Mouse (Mus musculus) forebrain, embryonic 11.5 days (tissue): ENCODE data around the gene Tenm4. TPM values are rescaled to one million over a fixed set of nuclear protein-coding genes. Genes with fewer than 3 reads are reported as not detected.
A peak's percentile ranks its signal among the peaks of the same experiment; 100 is the strongest.

Source experiments
- ATAC-seq: fragments of 200-750 bp; cut with Nextera tagmentation; replicated peaks from 2 replicates; pipeline ENCODE4 v1.8.0; 2017; ENCODE audit warnings: moderate TSS enrichment; ENCODE audit not compliant: low FRiP score
- DNase-seq: peaks from one replicate; pipeline ENCODE4 v3.0.0-alpha.2; 2017; ENCODE audit warnings: low spot score
- H3K27ac ChIP-seq: fragments of 300-500 bp; sonication (generic); 2 replicates; pipeline ENCODE4 v1.5.1; 2014; ENCODE audit warnings: low read depth, low read length
- H3K27me3 ChIP-seq: fragments of 300-500 bp; sonication (generic); 2 replicates; pipeline ENCODE4 v1.6.1; 2014; ENCODE audit warnings: mild to moderate bottlenecking, low read length, mixed read lengths; ENCODE audit not compliant: control insufficient read depth, insufficient read depth
- H3K36me3 ChIP-seq: fragments of 300-500 bp; sonication (generic); 2 replicates; pipeline ENCODE4 v1.6.1; 2014; ENCODE audit warnings: mild to moderate bottlenecking, low read length, moderate library complexity, mixed read lengths; ENCODE audit not compliant: control insufficient read depth, insufficient read depth
- H3K4me1 ChIP-seq: fragments of 300-500 bp; sonication (generic); replicated peaks from 2 replicates; pipeline ENCODE4 v1.6.1; 2014; ENCODE audit warnings: low read length, mixed read lengths; ENCODE audit not compliant: control insufficient read depth, insufficient read depth
- H3K4me2 ChIP-seq: fragments of 300-500 bp; sonication (generic); 2 replicates; pipeline ENCODE4 v1.6.1; 2014; ENCODE audit warnings: low read depth, mild to moderate bottlenecking, low read length, moderate library complexity, mixed read lengths; ENCODE audit not compliant: severe bottlenecking
- H3K4me3 ChIP-seq: fragments of 300-500 bp; sonication (generic); 2 replicates; pipeline ENCODE4 v1.5.1; 2014; ENCODE audit warnings: low read depth, low read length
- H3K9ac ChIP-seq: fragments of 300-500 bp; sonication (generic); 2 replicates; pipeline ENCODE4 v1.6.1; 2014; ENCODE audit warnings: low read length
- H3K9me3 ChIP-seq: fragments of 300-500 bp; sonication (generic); 2 replicates; pipeline ENCODE4 v1.6.1; 2016; ENCODE audit warnings: low read length, mixed read lengths; ENCODE audit not compliant: control insufficient read depth
- WGBS: fragments of 180-500 bp; shearing (Covaris S2); extraction: QIAGEN DNeasy Blood & Tissue Kit; methylation state at CpG from one replicate; pipeline ENCODE4 v1.1.7; 2014; 5-methylcytosine and 5-hydroxymethylcytosine counted together
- polyA plus RNA-seq: library from polyadenylated mRNA; unstranded; fragments of >200 nt; fragmentation: Nextera tagmentation; extraction: Ambion mirVana; gene quantifications from 2 replicates; pipeline ENCODE4 v1.2.1, GENCODE M21; 2014

The Tenm4 gene
- polyA plus RNA-seq, 1 experiment from 2014 or later, result 47.9 TPM

GRCm38 (mm10) chr7:96748538-96749045, 577.5 kb downstream of the Tenm4 start:
- Histone ChIP-seq H3K36me3 (no peaks in the 10 kb centered on the region), H3K9ac (no peak overlapping the region), H3K27me3 (no peaks in the 10 kb centered on the region), H3K4me2 (no peak overlapping the region), H3K4me3 (no peak overlapping the region), H3K27ac (no peak overlapping the region), H3K4me1 (peaks cover 6% of the 10 kb centered on the region; the same call in 1 of the 2 replicates), H3K9me3 (no peaks in the 10 kb centered on the region)
- ATAC-seq (no peak), DNase-seq (no peak)
- WGBS, result 76% methylated on average over 7 of the region's 7 CpGs

GRCm38 (mm10) chr7:96749753-96750152, 578.7 kb downstream of the Tenm4 start:
- no peak overlapping the region for H3K27ac ChIP-seq
- no peaks in the 10 kb centered on the region for H3K36me3 ChIP-seq
- H3K4me3 ChIP-seq, result no peak overlapping the region
- no peak overlapping the region for H3K4me2 ChIP-seq
- peaks cover 9% of the 10 kb centered on the region; the same call in 1 of the 2 replicates for H3K4me1 ChIP-seq
- no peaks in the 10 kb centered on the region for H3K9me3 ChIP-seq
- ATAC-seq (no peak), DNase-seq (no peak)
- WGBS, result 81% methylated on average over 8 of the region's 8 CpGs
- H3K27me3 ChIP-seq, result no peaks in the 10 kb centered on the region
- H3K9ac ChIP-seq, result no peak overlapping the region

DNA sequence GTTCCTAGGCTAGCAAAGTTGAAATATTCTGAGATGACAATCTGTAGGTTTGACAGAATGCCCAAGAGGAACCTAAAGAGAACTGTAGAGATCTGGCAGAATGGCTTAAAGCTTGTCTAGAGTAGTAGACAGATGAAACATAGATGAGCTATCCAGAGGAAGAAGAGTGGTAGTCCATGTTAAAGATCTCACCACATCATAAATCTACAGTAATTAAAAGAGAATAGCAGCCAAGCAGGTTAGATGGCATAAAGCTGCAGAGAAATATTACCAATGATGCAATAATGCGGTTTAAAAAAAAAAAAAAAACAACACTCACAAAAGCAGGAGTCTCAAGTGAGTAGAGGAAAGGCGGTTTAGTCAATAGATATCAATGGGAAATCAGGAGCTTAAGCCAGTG, 580.2 kb downstream of the Tenm4 start:
- 98% methylated on average over 2 of the region's 2 CpGs for WGBS
- Histone ChIP-seq H3K27ac (no peak overlapping the region), H3K4me2 (no peak overlapping the region), H3K36me3 (no peaks in the 10 kb centered on the region), H3K9ac (no peak overlapping the region), H3K27me3 (no peaks in the 10 kb centered on the region), H3K9me3 (no peaks in the 10 kb centered on the region), H3K4me1 (peaks cover 9% of the 10 kb centered on the region), H3K4me3 (no peak overlapping the region)
- no peak for DNase-seq
- no peak for ATAC-seq

GRCm38 (mm10) chr7:96752776-96753175, 581.7 kb downstream of the Tenm4 start:
- H3K4me2 ChIP-seq, result no peak overlapping the region
- H3K27me3 ChIP-seq, result no peaks in the 10 kb centered on the region
- no peaks in the 10 kb centered on the region for H3K36me3 ChIP-seq
- H3K9ac ChIP-seq, result no peak overlapping the region
- ATAC-seq (no peak), DNase-seq (peak; percentile 6)
- no peak overlapping the region for H3K27ac ChIP-seq
- no peaks in the 10 kb centered on the region for H3K9me3 ChIP-seq
- H3K4me3 ChIP-seq, result no peak overlapping the region
- H3K4me1 ChIP-seq, result peaks cover 14% of the 10 kb centered on the region
- 95% methylated on average over 2 of the region's 2 CpGs for WGBS

DNA sequence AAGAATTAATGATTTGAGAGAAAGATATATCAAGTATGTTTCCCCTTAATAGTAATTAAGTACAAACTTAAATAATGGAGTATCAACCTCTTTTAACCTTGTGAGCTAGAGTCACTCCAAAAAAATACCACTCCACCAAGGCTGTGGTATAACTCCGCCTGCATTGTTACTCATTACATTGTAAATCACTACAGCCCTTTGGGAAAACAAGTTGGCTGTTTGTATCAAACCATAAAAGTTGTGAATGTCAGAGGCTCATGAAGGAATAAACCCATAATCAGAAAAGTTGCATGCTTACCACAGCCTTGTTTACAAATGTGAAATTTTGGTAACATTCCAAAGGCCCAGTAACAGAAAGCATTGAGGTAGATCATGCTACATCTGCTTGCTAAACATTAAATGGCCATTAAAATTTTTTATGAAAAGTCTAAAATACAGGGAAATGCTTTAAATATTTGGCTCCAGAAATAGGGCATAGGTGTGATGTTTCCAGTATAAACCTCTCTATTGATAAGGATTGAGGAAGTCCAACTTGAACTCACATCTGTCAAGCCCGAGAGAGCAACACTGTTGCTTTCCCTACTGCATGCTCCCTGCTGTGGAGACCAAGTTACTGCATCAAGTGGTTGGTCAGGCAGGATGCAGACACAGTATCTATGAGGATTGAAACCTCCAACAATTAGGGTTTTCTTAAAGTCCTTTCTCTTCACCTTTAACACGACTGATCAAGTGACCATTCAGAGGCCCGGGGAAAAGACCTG, 582.5 kb downstream of the Tenm4 start:
- 47% methylated on average over 4 of the region's 4 CpGs for WGBS
- H3K4me1 ChIP-seq, result peaks cover 14% of the 10 kb centered on the region
- no peak for DNase-seq
- H3K4me2 ChIP-seq, result no peak overlapping the region
- H3K36me3 ChIP-seq, result no peaks in the 10 kb centered on the region
- ATAC-seq, result no peak
- no peak overlapping the region for H3K27ac ChIP-seq
- no peak overlapping the region for H3K4me3 ChIP-seq
- H3K27me3 ChIP-seq, result no peaks in the 10 kb centered on the region
- no peaks in the 10 kb centered on the region for H3K9me3 ChIP-seq
- H3K9ac ChIP-seq, result no peak overlapping the region

DNA sequence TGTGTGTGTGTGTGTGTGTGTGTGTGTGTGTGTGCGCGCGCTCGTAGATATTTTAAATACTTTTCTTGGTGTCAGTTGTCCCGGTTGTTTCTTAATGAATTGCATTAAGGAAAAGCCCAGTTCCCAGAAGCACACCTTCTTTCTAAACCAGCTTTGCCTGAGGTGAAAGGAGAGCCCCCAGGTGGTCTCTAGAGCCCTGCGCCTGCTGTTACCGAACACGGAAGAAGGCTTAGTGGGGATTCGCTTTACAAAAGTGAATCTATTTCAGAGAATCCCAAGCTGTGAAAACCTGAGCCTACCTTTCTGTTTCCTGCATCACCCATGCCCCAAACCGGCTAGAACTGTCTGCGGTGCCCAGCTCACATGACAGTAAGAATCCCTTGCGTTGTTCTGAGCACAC, 583.1 kb downstream of the Tenm4 start:
- WGBS, result 21% methylated on average over 12 of the region's 12 CpGs
- no peak overlapping the region for H3K4me2 ChIP-seq
- no peaks in the 10 kb centered on the region for H3K9me3 ChIP-seq
- no peak for ATAC-seq
- H3K36me3 ChIP-seq, result no peaks in the 10 kb centered on the region
- no peak for DNase-seq
- H3K27ac ChIP-seq, result no peak overlapping the region
- H3K4me1 ChIP-seq, result peaks cover 14% of the 10 kb centered on the region
- H3K9ac ChIP-seq, result no peak overlapping the region
- no peaks in the 10 kb centered on the region for H3K27me3 ChIP-seq
- no peak overlapping the region for H3K4me3 ChIP-seq

DNA sequence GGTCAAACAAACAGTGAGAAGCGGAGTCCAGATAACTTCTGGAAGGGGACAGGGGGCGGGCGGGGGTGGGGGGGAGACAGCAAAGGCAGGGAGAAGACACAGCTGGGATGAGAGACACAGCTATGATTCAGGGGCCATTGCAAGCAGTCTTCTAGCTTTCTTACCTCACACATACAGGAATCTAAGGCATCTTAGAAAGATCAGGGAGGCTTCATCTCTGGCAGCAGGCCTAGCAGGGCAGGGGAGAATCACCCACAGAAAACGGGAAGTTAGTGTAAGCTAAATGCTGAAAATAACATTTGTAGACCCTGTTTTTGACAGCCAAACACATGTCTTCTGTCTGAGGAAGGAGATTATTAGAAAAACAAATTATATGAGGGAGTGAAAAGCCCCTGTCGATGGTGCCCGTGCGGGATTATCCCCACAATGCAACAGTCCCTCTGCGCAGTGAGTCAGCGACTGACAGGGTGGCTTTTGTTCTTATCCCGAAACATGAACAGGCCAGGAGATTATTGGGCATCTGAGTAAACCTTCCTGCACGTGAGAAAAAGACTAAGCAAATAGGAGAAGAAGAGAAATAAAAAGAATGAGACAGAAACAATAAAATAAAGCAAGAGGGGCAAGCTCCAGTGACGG, 584.5 kb downstream of the Tenm4 start:
- 43% methylated on average over 12 of the region's 12 CpGs for WGBS
- no peak for ATAC-seq
- Histone ChIP-seq H3K27ac (no peak overlapping the region), H3K4me2 (no peak overlapping the region), H3K9me3 (no peaks in the 10 kb centered on the region), H3K4me3 (no peak overlapping the region), H3K9ac (no peak overlapping the region), H3K4me1 (peaks cover 14% of the 10 kb centered on the region), H3K36me3 (no peaks in the 10 kb centered on the region), H3K27me3 (no peaks in the 10 kb centered on the region)
- DNase-seq, result no peak

GRCm38 (mm10) chr7:96756104-96756742, 585.2 kb downstream of the Tenm4 start:
- no peak overlapping the region for H3K4me2 ChIP-seq
- H3K9me3 ChIP-seq, result no peaks in the 10 kb centered on the region
- no peak overlapping the region for H3K27ac ChIP-seq
- no peaks in the 10 kb centered on the region for H3K27me3 ChIP-seq
- DNase-seq, result no peak
- no peak overlapping the region for H3K9ac ChIP-seq
- no peak overlapping the region for H3K4me3 ChIP-seq
- 0 out of 2 replicates have a peak, but pooled peaks have one; percentile 19 for ATAC-seq
- WGBS, result 56% methylated on average over 10 of the region's 10 CpGs
- no peaks in the 10 kb centered on the region for H3K36me3 ChIP-seq
- H3K4me1 ChIP-seq, result peaks cover 14% of the 10 kb centered on the region
